Mouse (Mus musculus) layer of hippocampus, adult 18-20 months (tissue): ENCODE measurements around the gene Zscan25. TPM values are rescaled to one million over a fixed set of nuclear protein-coding genes. Genes with fewer than 3 reads are reported as not detected.

Experiments used
- total RNA-seq, 2 experiments: library from RNA; stranded (reverse); gene quantifications; 2 replicates each; pipeline ENCODE4 v1.2.3; 2021

Zscan25 gene
- total RNA-seq, 2 experiments from 2014 or later, result 19.7 to 20.1 TPM

Other genes starting within 250 kb of the Zscan25 start
- gene Gm4871, start 247.7 kb upstream of the Zscan25 start, total RNA-seq, result not detected
- gene 1700018F24Rik, start 237.5 kb upstream of the Zscan25 start, total RNA-seq, result not detected
- gene Arpc1a, start 196.7 kb upstream of the Zscan25 start, total RNA-seq, result 100 to 1,000 TPM; 254 to 263 TPM
- gene Kpna7, start 196.5 kb upstream of the Zscan25 start, total RNA-seq, result not detected
- gene Arpc1b, start 166.3 kb upstream of the Zscan25 start, total RNA-seq, result 10 to 100 TPM; 17.5 to 19.1 TPM
- 10 to 100 TPM; 88.5 to 94.7 TPM for gene Pdap1, start 140.3 kb upstream of the Zscan25 start, total RNA-seq
- gene Bud31, start 140.1 kb upstream of the Zscan25 start, total RNA-seq, result 10 to 100 TPM; 66.7 to 71.9 TPM
- 10 to 100 TPM; 25.2 to 28.5 TPM for gene Ptcd1, start 113.4 kb upstream of the Zscan25 start, total RNA-seq
- gene Cpsf4, start 113.3 kb upstream of the Zscan25 start, total RNA-seq, result 10 to 100 TPM; 23.5 to 23.8 TPM
- 100 to 1,000 TPM; 241 to 256 TPM for gene Atp5j2, start 88.4 kb upstream of the Zscan25 start, total RNA-seq
- 10 to 100 TPM; 12.6 to 12.8 TPM for gene Zkscan14, start 78.6 kb upstream of the Zscan25 start, total RNA-seq
- gene Zkscan5, start 75.9 kb upstream of the Zscan25 start, total RNA-seq, result 10 to 100 TPM; 11.6 to 12.0 TPM
- gene Zfp655, start 48.8 kb upstream of the Zscan25 start, total RNA-seq, result 10 to 100 TPM; 27.6 to 28.9 TPM
- not detected for gene Cyp3a57, start 64.8 kb downstream of the Zscan25 start, total RNA-seq
- not detected for gene Cyp3a16, start 189.2 kb downstream of the Zscan25 start, total RNA-seq